Mouse (Mus musculus) adrenal gland, postnatal 4 days (tissue): ENCODE results near the gene Sppl3. TPM values are rescaled to one million over a fixed set of nuclear protein-coding genes. Genes with fewer than 3 reads are reported as not detected.

Experiments used
- DNase-seq, 2 experiments: peaks; one replicate each; pipeline ENCODE4 v3.0.0; 2021 to 2022; ENCODE audit warnings: low spot score in 2 of 2, mixed read lengths in 2 of 2
- total RNA-seq, 2 experiments: library from RNA; stranded (reverse); gene quantifications; 2 replicates each; pipeline ENCODE4 v1.2.3; 2021

The Sppl3 gene
- total RNA-seq, 2 experiments from 2014 or later, result 91.7 to 92.3 TPM

DNA sequence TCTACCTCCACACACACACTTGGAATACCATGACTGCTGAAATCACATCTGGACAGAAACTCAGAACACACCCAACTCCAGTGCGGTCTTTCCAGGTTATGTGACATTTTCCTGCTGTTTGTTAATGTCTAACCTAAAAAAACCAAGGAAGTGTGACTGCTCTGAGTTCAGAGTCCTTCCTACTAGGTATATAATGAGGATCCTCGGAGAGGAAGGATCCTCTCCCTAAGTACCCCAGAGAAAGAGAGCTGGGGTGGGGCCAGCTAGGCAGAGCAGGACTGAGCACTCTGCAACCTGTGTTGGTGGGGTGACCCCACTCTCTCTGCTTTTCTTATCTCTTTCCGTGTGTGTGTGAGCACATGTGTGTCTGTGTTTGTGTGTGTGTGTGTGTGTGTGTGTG, 136.5 kb downstream of the Sppl3 start:
- no peak for DNase-seq

DNA sequence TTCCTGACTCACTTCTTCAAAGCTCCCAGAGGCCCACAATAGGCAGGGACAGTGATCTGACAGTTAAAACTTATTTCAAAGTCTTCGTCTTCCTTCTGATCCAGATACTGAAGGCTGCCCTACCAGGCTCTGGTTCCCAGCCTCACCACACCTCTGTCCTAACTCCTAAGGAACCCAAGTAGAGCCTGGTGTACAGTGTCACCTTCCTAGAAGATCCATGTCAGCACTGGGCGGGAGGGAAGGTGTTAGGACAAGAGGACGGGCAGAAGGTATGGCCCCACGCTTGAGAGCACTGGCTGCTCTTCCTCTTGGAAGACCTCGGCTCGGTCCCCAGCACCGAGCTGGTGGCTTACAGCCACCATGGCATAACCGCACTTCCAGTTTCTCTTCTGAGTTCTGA, 137.4 kb downstream of the Sppl3 start:
- no peak for DNase-seq

Other genes starting within 250 kb of the Sppl3 start
- 100 to 1,000 TPM; 105 to 111 TPM for gene Ankrd13a, start 236.5 kb upstream of the Sppl3 start, total RNA-seq
- 10 to 100 TPM; 56.2 to 59.5 TPM for gene Git2, start 235.6 kb upstream of the Sppl3 start, total RNA-seq
- gene 1500011B03Rik, start 187.7 kb upstream of the Sppl3 start, total RNA-seq, result 10 to 100 TPM; 88.4 to 91.9 TPM
- gene 4930519G04Rik, start 157.5 kb upstream of the Sppl3 start, total RNA-seq, result not detected
- under 1 TPM; 0.14 to 0.17 TPM for gene Gm9936, start 152.5 kb upstream of the Sppl3 start, total RNA-seq
- gene Oasl2, start 114.2 kb upstream of the Sppl3 start, total RNA-seq, result 10 to 100 TPM in 1 of 2 experiments, 1 to 10 TPM in 1; 9.9 to 12.2 TPM
- gene Oasl1, start 87.9 kb upstream of the Sppl3 start, total RNA-seq, result 1 to 10 TPM; 1.0 to 1.2 TPM
- 10 to 100 TPM; 50.7 to 59.0 TPM for gene 2210016L21Rik, start 69.0 kb upstream of the Sppl3 start, total RNA-seq
- gene Hnf1a, start 40.0 kb upstream of the Sppl3 start, total RNA-seq, result 1 to 10 TPM; 1.8 to 4.4 TPM
- under 1 TPM in 1 of 2 experiments, not detected in 1; 0.73 TPM for gene Gm10401, start 87.2 kb downstream of the Sppl3 start, total RNA-seq
- gene Acads, start 108.2 kb downstream of the Sppl3 start, total RNA-seq, result 100 to 1,000 TPM; 166 to 191 TPM
- gene Unc119b, start 123.8 kb downstream of the Sppl3 start, total RNA-seq, result 10 to 100 TPM; 35.1 to 39.1 TPM
- 100 to 1,000 TPM; 208 to 242 TPM for gene Mlec, start 147.0 kb downstream of the Sppl3 start, total RNA-seq
- 1 to 10 TPM; 4.5 to 5.0 TPM for gene Cabp1, start 183.2 kb downstream of the Sppl3 start, total RNA-seq
- gene Pop5, start 224.7 kb downstream of the Sppl3 start, total RNA-seq, result 10 to 100 TPM; 45.9 to 46.8 TPM